Mouse (Mus musculus) fat pad, adult 2 months (tissue): Measurements from ENCODE around the gene Mrps17.

Experiments
- DNase-seq: peaks from one replicate; pipeline ENCODE4 v3.0.0-alpha.2; 2011; ENCODE audit warnings: low read depth, low spot score; ENCODE audit errors: extremely low read depth

The Mrps17 gene

DNA sequence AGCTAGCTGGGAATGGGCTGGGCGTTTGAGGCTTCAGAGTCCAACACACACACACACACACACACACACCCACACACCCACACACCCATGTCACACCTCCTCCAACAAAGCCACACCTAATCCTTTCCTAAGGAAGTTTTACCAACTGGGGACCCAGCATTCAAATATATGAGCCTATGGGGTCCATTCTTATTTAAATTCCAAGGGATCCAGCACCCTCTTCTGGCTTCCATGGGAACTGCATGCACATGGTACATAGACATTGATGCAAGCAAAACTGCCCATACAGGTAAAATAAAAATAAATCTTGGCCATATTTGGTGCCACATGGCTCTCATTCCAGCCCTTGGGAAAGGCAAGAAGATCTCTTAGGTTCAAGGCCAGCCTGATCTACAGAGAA, 25.7 kb downstream of the Mrps17 start:
- DNase-seq: no peak

DNA sequence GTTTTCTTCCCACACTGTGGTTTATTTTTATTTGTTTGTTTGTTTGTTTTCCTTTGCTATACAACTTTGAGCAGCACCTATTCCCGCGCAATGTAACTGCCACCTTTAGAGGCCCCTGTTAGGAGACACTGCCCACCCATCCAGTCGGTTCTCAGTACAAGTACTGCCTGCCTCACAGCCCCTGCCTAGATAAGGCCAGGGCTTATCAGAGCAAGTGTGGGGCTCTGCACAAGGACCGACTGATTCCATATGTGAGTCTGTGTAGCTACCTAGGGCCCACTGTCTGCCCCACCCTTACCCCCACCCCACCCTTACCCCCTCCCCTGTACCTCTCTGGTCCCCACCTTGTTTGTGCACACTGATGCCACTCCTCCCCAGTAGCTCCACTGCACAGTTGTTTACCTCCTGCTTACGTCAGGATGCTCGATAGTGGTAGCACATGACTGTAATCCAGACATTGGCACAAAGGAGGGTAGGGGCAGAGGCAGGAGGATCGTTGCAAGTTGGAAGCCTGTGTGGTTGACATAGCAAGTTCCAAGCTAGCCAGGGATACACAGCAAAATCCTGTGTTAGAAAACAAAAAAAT, 27.7 kb downstream of the Mrps17 start:
- no peak for DNase-seq

DNA sequence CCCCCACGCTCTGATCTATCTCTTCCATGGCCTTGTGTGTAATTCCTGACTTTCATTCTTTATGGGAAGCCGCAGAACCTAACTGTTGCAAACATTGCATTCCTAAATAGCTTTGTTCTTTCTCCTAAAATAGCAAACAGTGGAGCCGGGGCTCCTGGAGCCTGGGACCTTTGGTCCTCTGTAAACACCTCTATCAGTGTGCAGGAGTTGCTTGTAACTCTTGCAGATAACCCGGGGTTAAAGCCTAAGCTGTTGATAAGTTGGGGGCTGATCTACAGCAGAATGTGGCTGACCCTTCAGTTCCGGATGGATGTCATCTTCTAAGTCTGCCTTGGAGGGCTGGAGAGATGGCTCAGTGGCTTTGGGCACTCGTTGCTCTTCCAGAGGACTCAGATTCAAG, 28.8 kb downstream of the Mrps17 start:
- no peak for DNase-seq

DNA sequence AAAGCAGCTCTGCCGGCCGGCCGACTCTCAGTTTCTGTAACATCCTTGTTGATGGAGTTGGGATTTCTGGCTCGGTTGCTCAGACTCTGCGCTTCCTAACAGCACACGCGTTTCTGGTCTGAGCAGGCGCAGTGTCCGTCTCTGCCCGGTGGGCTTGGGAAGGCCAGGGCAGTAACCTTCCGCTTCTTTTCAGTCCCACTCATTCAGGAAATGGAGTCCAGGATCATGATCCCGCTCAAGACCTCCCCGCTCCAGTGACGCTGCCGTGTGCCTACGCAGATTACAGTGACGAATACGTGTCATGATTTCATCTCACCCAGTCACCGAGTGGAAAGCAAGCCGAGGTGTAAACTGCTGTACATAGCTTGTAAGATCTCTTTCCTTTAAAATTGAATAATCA, 41.6 kb downstream of the Mrps17 start:
- no peak for DNase-seq

DNA sequence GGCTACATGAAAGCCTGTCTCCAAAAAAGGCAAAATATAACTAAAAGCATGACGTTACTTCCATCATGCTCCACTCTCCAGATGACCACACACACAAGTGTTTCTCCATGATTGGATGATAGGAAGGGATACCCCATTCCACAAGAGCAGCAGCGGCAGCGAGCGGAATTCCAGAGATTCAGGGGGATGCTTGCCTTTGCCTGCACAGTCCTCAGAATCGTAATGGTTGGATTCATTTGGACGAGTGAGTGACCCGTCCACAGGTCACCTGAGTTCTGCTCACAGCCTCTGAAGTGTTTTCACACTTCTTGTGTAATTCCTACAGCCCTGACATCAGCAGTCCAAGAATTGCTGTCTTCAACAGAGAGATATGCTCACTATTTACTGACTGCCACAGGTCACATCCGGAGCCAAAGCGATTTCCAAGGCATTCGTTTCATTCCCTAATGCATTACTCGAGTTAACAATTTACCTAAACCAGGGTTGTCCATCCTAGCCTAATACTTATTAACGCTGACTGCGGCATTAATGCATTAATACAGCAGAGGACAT, 44.7 kb downstream of the Mrps17 start:
- no peak for DNase-seq

DNA sequence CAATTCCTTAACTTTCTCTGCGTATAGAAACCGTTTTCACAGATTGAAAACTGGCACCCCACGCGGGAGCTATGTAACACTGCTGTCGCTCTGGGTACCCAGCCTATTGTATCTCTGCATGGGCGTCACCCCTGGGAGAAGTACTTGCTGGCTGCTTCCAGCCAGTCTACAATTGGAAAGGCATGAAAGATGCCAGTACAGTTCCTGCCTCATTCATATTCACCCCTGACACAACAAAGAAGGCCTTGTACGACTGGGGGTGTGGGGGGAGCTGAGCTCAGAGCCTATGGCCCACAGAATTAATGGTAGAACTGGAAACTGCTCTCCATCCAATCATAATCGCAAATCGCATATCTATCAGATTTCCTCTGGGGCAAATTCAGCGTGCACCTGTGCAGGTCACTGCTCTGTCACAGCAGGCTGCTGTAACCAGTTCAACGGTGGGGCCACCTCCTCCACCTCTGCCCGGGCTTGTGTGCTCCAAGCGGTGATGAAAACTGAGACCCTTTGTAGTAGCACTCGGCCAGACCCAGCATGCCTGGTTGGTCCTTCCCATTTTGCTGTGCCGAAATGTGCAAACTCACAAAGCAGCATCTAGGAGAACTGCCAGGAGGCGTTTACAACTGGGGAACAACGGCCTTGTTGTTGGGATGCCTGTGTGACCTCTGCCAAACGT, 46.7 kb downstream of the Mrps17 start:
- DNase-seq: peak; percentile 86

DNA sequence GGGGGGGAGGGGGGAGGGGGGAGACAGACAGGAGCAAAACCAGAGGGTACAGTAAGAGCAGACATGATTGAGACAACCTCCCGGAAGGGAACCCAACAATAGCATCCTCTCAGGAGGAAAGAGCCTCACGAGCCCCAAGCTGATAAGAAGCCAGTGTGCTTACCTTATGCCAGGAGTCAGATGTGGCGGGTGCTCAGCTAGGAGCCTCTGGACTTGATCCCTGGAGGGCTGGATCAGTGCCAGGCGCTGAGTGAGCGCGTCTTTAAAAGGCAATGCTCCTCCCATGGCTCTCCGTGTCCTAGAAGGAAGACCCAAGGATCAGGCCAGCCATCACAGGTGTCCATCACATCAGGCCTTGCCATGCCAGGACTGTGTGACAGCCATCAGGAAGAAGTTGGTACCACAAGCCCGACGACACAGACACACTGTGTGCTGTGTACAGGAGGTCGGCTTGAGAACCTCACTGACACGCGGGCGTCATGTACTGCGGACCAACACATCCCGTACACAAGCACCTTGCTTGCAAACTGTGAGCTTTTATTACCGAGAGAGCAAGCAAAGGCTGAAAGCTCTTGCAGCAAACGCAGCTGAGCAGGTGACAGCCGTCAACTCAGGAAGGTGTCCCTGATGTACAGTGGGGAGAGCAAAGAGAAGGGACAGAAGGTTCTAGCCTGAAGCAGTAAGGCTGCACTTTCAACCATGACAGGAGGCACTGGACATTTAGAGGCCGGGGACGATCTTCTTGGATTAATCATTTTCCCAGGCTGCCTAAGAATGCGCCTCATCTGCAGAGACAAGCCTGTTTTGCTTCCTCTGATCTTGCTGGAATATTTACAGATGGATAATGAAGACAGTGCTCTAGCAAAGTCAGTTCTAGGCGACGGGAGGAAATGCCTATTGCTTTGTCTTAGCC, 55.4 kb downstream of the Mrps17 start:
- no peak for DNase-seq
